ENCODE assay signal across 7 mouse cellular contexts in genomic region chr4:125176190-125176589, GRCm38 (mm10).
"Had no signal": no experiment of that assay in that cellular context is flagged by ENCODE, and none has a peak within 500 bp of the region (broad histone marks: within the 10 kb centered on the region; RNA-seq: fewer than 3 reads in every experiment).

No protein-coding gene starts in this region.

- DNase-seq: layer of hippocampus, adult 9-11 months; spleen, adult 18-20 months; thymus, postnatal 25 days had no signal

- ATAC-seq: intestine, embryonic 16.5 days; liver, postnatal 0 days; lung, postnatal 0 days; midbrain, embryonic 15.5 days had no signal
